Mouse (Mus musculus) heart, embryonic 14.5 days (tissue): Measurements from ENCODE around the gene Uspl1. TPM values are rescaled to one million over a fixed set of nuclear protein-coding genes. Genes with fewer than 3 reads are reported as not detected.
A peak's percentile ranks its signal among the peaks of the same experiment; 100 is the strongest.

Experiments
- ATAC-seq: fragments of 200-750 bp; cut with Nextera tagmentation; 2 replicates; pipeline ENCODE4 v1.8.0; 2017; ENCODE audit warnings: low read depth, moderate TSS enrichment; ENCODE audit not compliant: insufficient number of reproducible peaks, insufficient read depth, low FRiP score
- H3K27ac ChIP-seq, 2 experiments: fragments of 200-500 bp in 1 of 2; fragments of 300-500 bp in 1 of 2; sonication (generic) in 1 of 2; replicated peaks in 1 of 2; 2 replicates each; pipeline ENCODE4 v1.5.1; 2012 to 2014; ENCODE audit warnings: low read depth in 2 of 2, low read length in 2 of 2, control low read depth in 1 of 2, mild to moderate bottlenecking in 1 of 2, mixed read lengths in 1 of 2; ENCODE audit not compliant: control insufficient read depth in 1 of 2, insufficient read depth in 1 of 2
- H3K27me3 ChIP-seq: fragments of 300-500 bp; sonication (generic); 2 replicates; pipeline ENCODE4 v1.6.1; 2014; ENCODE audit warnings: mild to moderate bottlenecking, low read length, control low read depth; ENCODE audit not compliant: control insufficient read depth, insufficient read depth
- H3K36me3 ChIP-seq: fragments of 300-500 bp; sonication (generic); 2 replicates; pipeline ENCODE4 v1.6.1; 2014; ENCODE audit warnings: mild to moderate bottlenecking, control low read depth, low read length, mixed read lengths; ENCODE audit not compliant: control insufficient read depth, insufficient read depth
- H3K4me1 ChIP-seq, 2 experiments: fragments of 200-500 bp in 1 of 2; fragments of 300-500 bp in 1 of 2; sonication (generic) in 1 of 2; 2 replicates each; pipeline ENCODE4 v1.6.1; 2012 to 2014; ENCODE audit warnings: low read length in 2 of 2, control low read depth in 1 of 2, mixed read lengths in 1 of 2; ENCODE audit not compliant: control insufficient read depth in 2 of 2, insufficient read depth in 2 of 2
- H3K4me2 ChIP-seq: fragments of 300-500 bp; sonication (generic); 2 replicates; pipeline ENCODE4 v1.6.1; 2014; ENCODE audit warnings: mild to moderate bottlenecking, low read length
- H3K4me3 ChIP-seq, 2 experiments: fragments of 200-500 bp in 1 of 2; fragments of 300-500 bp in 1 of 2; sonication (generic) in 1 of 2; 2 replicates each; pipeline ENCODE4 v1.5.1; 2012 to 2014; ENCODE audit warnings: low read length in 2 of 2, mild to moderate bottlenecking in 2 of 2, control low read depth in 1 of 2, low read depth in 1 of 2, moderate library complexity in 1 of 2; ENCODE audit not compliant: control insufficient read depth in 1 of 2, insufficient read depth in 1 of 2
- H3K9ac ChIP-seq: fragments of 300-500 bp; sonication (generic); 2 replicates; pipeline ENCODE4 v1.6.1; 2014; ENCODE audit warnings: mild to moderate bottlenecking, low read length
- H3K9me3 ChIP-seq: fragments of 300-500 bp; sonication (generic); 2 replicates; pipeline ENCODE4 v1.6.1; 2016; ENCODE audit warnings: low read length, control low read depth; ENCODE audit not compliant: control insufficient read depth
- WGBS: fragments of 180-500 bp; shearing (Covaris S2); extraction: QIAGEN DNeasy Blood & Tissue Kit; methylation state at CpG from one replicate; pipeline ENCODE4 v1.1.7; 2014; 5-methylcytosine and 5-hydroxymethylcytosine counted together
- polyA plus RNA-seq: library from polyadenylated mRNA; unstranded; fragments of >200 nt; fragmentation: Nextera tagmentation; extraction: Ambion mirVana; gene quantifications from 2 replicates; pipeline ENCODE4 v1.2.1, GENCODE M21; 2014

Uspl1 gene
- polyA plus RNA-seq, 1 experiment from 2014 or later, result 35.2 TPM

- Histone ChIP-seq H3K4me3 (no peak overlapping the region), H3K36me3 (peaks cover 82% of the 10 kb centered on the region), H3K9me3 (no peaks in the 10 kb centered on the region), H3K4me2 (no peak overlapping the region), H3K27me3 (no peaks in the 10 kb centered on the region), H3K4me1 (peaks cover 0 to 2% of the 10 kb centered on the region in 2 experiments; a peak in 1 of 4 replicates), H3K27ac (no peak overlapping the region), H3K9ac (no peak overlapping the region)
- 76% methylated on average over 4 of the region's 4 CpGs for WGBS
- no peak for ATAC-seq
Observed at GRCm38 (mm10) chr5:149212806-149213205, 28.7 kb downstream of the Uspl1 start.

DNA sequence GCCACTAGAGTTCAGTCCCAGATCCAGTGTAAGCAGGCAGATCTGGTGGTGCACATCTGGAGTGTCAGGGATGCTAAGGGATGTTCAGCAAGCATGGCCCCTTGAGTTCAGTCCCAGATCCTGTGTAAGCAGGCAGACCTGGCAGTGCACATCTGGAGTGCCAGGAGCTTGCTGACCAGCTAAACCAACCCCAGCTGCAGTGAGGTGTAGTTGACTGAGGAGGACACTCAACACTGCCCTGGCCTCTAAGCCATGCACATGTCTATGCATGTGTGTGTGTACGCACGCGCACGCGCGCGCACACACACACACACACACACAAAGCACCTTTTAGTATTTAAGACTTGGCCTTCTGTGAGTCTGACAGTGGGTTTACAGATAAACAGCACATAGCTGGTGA is 31.4 kb downstream of the Uspl1 start:
- Histone ChIP-seq H3K27me3 (no peaks in the 10 kb centered on the region), H3K4me3 (no peak overlapping the region), H3K9me3 (no peaks in the 10 kb centered on the region), H3K4me2 (no peak overlapping the region), H3K36me3 (peaks cover 63% of the 10 kb centered on the region), H3K9ac (no peak overlapping the region), H3K4me1 (no peaks in the 10 kb centered on the region), H3K27ac (no peak overlapping the region)
- no peak for ATAC-seq
- 99% methylated on average over 7 of the region's 7 CpGs for WGBS

- ATAC-seq, result no peak
- H3K9me3 ChIP-seq, result no peaks in the 10 kb centered on the region
- no peaks in the 10 kb centered on the region for H3K27me3 ChIP-seq
- no peak overlapping the region for H3K4me2 ChIP-seq
- H3K9ac ChIP-seq, result no peak overlapping the region
- no peaks in the 10 kb centered on the region for H3K4me1 ChIP-seq
- peaks cover 41% of the 10 kb centered on the region for H3K36me3 ChIP-seq
- no peak overlapping the region for H3K27ac ChIP-seq
- no peak overlapping the region for H3K4me3 ChIP-seq
- 78% methylated on average over 6 of the region's 6 CpGs for WGBS
Observed at GRCm38 (mm10) chr5:149217524-149218357, 33.6 kb downstream of the Uspl1 start.

DNA sequence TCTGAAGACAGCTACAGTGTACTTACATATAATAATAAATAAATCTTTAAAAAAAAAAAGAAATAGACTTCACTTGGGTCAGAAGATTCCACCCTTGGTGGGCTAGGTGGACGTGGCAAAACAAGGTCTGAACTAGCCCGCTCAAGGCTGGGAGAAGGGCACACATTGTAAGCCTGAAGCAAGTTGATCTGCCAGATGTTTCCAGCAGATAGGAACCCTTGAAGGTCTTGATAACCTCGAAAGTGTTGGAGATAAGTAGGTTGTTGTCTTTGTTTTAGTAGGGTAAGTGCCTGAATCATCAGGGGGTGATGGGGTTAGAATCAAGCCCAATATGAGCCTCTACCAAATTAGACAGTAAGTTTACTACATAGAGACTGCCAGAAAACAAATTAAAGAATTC is 35.3 kb downstream of the Uspl1 start:
- 44% methylated on average over 3 of the region's 3 CpGs for WGBS
- H3K36me3 ChIP-seq, result peaks cover 24% of the 10 kb centered on the region
- H3K27ac ChIP-seq, result no peak overlapping the region
- H3K4me1 ChIP-seq, result no peaks in the 10 kb centered on the region
- H3K4me3 ChIP-seq, result no peak overlapping the region
- H3K4me2 ChIP-seq, result no peak overlapping the region
- H3K27me3 ChIP-seq, result no peaks in the 10 kb centered on the region
- no peak for ATAC-seq
- H3K9ac ChIP-seq, result no peak overlapping the region
- no peaks in the 10 kb centered on the region for H3K9me3 ChIP-seq

- ATAC-seq, result no peak
- no peak overlapping the region for H3K9ac ChIP-seq
- H3K4me1 ChIP-seq, result no peaks in the 10 kb centered on the region
- H3K27me3 ChIP-seq, result no peaks in the 10 kb centered on the region
- H3K4me3 ChIP-seq, result no peak overlapping the region
- H3K4me2 ChIP-seq, result no peak overlapping the region
- no peaks in the 10 kb centered on the region for H3K9me3 ChIP-seq
- H3K36me3 ChIP-seq, result peaks cover 5% of the 10 kb centered on the region
- 88% methylated on average over 4 of the region's 4 CpGs for WGBS
- no peak overlapping the region for H3K27ac ChIP-seq
Observed at GRCm38 (mm10) chr5:149221355-149221754, 37.2 kb downstream of the Uspl1 start.

DNA sequence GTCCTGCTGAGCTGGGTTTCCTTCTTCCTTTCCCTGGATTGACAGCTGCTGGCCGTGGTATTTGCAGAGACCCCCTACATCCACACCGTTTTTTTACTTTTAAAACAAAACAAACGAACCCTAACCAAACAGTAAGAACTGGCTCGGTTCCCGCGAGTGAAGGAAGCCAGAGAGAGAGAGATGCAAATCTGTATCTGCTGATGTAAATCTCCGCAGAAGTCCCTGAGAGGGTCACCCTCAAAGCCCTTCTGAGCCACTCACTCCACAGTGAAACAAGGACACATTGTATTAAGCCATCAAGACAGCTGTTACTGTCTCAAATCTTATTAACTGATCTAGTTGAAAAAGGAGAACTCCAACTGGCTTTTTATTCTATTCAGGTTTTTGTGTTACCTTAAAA is 40.5 kb downstream of the Uspl1 start:
- Histone ChIP-seq H3K4me2 (no peak overlapping the region), H3K27me3 (no peaks in the 10 kb centered on the region), H3K36me3 (no peaks in the 10 kb centered on the region), H3K9ac (no peak overlapping the region), H3K4me1 (0 out of 4 replicates have a peak, but pooled peaks cover 0 to 2% of the 10 kb centered on the region in 2 experiments), H3K27ac (no peak overlapping the region), H3K4me3 (no peak overlapping the region), H3K9me3 (no peaks in the 10 kb centered on the region)
- ATAC-seq, result no peak
- WGBS, result 22% methylated on average over 7 of the region's 7 CpGs

GRCm38 (mm10) chr5:149228700-149229618 is 44.8 kb downstream of the Uspl1 start:
- WGBS, result 3% methylated on average over 55 of the region's 55 CpGs
- no peaks in the 10 kb centered on the region for H3K9me3 ChIP-seq
- H3K9ac ChIP-seq, result peak overlapping the region; percentile 77
- H3K36me3 ChIP-seq, result no peaks in the 10 kb centered on the region
- 0 out of 4 replicates have a peak, but pooled peaks cover 0 to 3% of the 10 kb centered on the region in 2 experiments for H3K4me1 ChIP-seq
- ATAC-seq, result peak; percentile 100
- H3K4me3 ChIP-seq, result peak overlapping the region; percentile 51 to 57
- H3K27ac ChIP-seq, result peak overlapping the region; percentile 97 to 98
- H3K4me2 ChIP-seq, result peak overlapping the region; percentile 63
- no peaks in the 10 kb centered on the region for H3K27me3 ChIP-seq
